In genomic region chr11:34323664-34324063, GRCm38 (mm10) we compare ENCODE assay signal across 22 mouse cellular contexts. TPM values are rescaled to one million over a fixed set of nuclear protein-coding genes. Genes with fewer than 3 reads are reported as not detected.
"Had no signal": no experiment of that assay in that cellular context is flagged by ENCODE, and none has a peak within 500 bp of the region (broad histone marks: within the 10 kb centered on the region; RNA-seq: fewer than 3 reads in every experiment).

No protein-coding gene starts in this region.

- DNase-seq: kidney, adult 11 months; kidney, adult 8-10 months; kidney, postnatal 10 days; kidney, postnatal 36 days; left cerebral cortex, postnatal 4 days; liver, postnatal 0 days; lung, embryonic 14.5 days; right cerebral cortex, adult 18-20 months; right cerebral cortex, postnatal 14 days; right cerebral cortex, postnatal 4 days; thymus, adult 18-20 months; thymus, postnatal 36 days had no signal

- H3K27ac ChIP-seq: kidney, embryonic 15.5 days; limb, embryonic 12.5 days; limb, embryonic 15.5 days; liver, embryonic 14.5 days; macrophage; midbrain, embryonic 15.5 days; stomach, postnatal 0 days had no signal

- H3K4me1 ChIP-seq: midbrain, embryonic 15.5 days had no signal

- H3K9ac ChIP-seq: kidney, embryonic 15.5 days; limb, embryonic 12.5 days; limb, embryonic 15.5 days; liver, embryonic 14.5 days; liver, postnatal 0 days; lung, embryonic 14.5 days; midbrain, embryonic 15.5 days had no signal

- H3K4me2 ChIP-seq: kidney, embryonic 15.5 days; limb, embryonic 12.5 days; limb, embryonic 15.5 days; liver, embryonic 11.5 days; lung, embryonic 14.5 days; midbrain, embryonic 15.5 days had no signal

- ATAC-seq: liver, postnatal 0 days; lung, postnatal 0 days; midbrain, embryonic 15.5 days had no signal

- H3K36me3 ChIP-seq: kidney, embryonic 15.5 days; limb, embryonic 12.5 days; limb, embryonic 15.5 days; midbrain, embryonic 15.5 days had no signal

- H3K9me3 ChIP-seq: kidney, embryonic 15.5 days; limb, embryonic 12.5 days; limb, embryonic 15.5 days; midbrain, embryonic 15.5 days had no signal

- H3K4me3 ChIP-seq: kidney, embryonic 15.5 days; limb, embryonic 12.5 days; limb, embryonic 15.5 days; midbrain, embryonic 15.5 days; myocyte had no signal

- H3K27me3 ChIP-seq: kidney, embryonic 15.5 days; limb, embryonic 12.5 days; limb, embryonic 15.5 days; midbrain, embryonic 15.5 days had no signal

RNA-seq across cellular contexts. Expression of gene Fam196b, which starts 9.0 kb away (rescaled TPM):
- polyA plus RNA-seq: lung, embryonic 14.5 days; macrophage; myocyte had no signal
